Mouse (Mus musculus): ENCODE measurements around the gene Emp1. TPM values are rescaled to one million over a fixed set of nuclear protein-coding genes. Genes with fewer than 3 reads are reported as not detected.

Emp1 gene
- polyA plus RNA-seq, 1 experiment from 2014 or later, result 1.5 TPM

- no peak for ATAC-seq (replicated peaks; ENCODE audit: low FRiP score)
- 81% methylated on average over 7 of the region's 7 CpGs for WGBS
- no peak overlapping the region for H3K9ac ChIP-seq (ENCODE audit: low read depth, low read length)
Measured at GRCm38 (mm10) chr6:135326847-135327246, 35.5 kb upstream of the Emp1 start.

GRCm38 (mm10) chr6:135331916-135332315, 30.4 kb upstream of the Emp1 start:
- H3K4me1 ChIP-seq (replicated peaks; ENCODE audit: control insufficient read depth, insufficient read depth, low read length), result no peaks in the 10 kb centered on the region
- ATAC-seq (replicated peaks; ENCODE audit: low FRiP score), result no peak
- no peaks in the 10 kb centered on the region for H3K36me3 ChIP-seq (ENCODE audit: control insufficient read depth, insufficient read depth, low read length)
- WGBS, result 71% methylated on average over 4 of the region's 4 CpGs
- H3K4me2 ChIP-seq, result no peak overlapping the region
- no peak overlapping the region for H3K9ac ChIP-seq (ENCODE audit: low read depth, low read length)
- no peak for DNase-seq (ENCODE audit: low spot score)
- no peak overlapping the region for H3K4me3 ChIP-seq (ENCODE audit: low read depth, low read length)
- no peaks in the 10 kb centered on the region for H3K27me3 ChIP-seq (replicated peaks; ENCODE audit: control insufficient read depth, insufficient read depth, low read length)
- H3K9me3 ChIP-seq (ENCODE audit: control insufficient read depth, low read length), result no peaks in the 10 kb centered on the region
- H3K27ac ChIP-seq (ENCODE audit: low read depth, low read length), result no peak overlapping the region

More at GRCm38 (mm10) chr6:135326847-135327246, 35.5 kb upstream of the Emp1 start:
- H3K4me3 ChIP-seq (ENCODE audit: low read depth, low read length), result no peak overlapping the region
- DNase-seq (ENCODE audit: low spot score), result no peak
- H3K4me2 ChIP-seq, result no peak overlapping the region
- no peaks in the 10 kb centered on the region for H3K9me3 ChIP-seq (ENCODE audit: control insufficient read depth, low read length)
- H3K4me1 ChIP-seq (replicated peaks; ENCODE audit: control insufficient read depth, insufficient read depth, low read length), result peaks cover 10% of the 10 kb centered on the region
- no peak overlapping the region for H3K27ac ChIP-seq (ENCODE audit: low read depth, low read length)
- H3K27me3 ChIP-seq (replicated peaks; ENCODE audit: control insufficient read depth, insufficient read depth, low read length), result peaks cover 5% of the 10 kb centered on the region; the same call in 1 of the 2 replicates
- no peaks in the 10 kb centered on the region for H3K36me3 ChIP-seq (ENCODE audit: control insufficient read depth, insufficient read depth, low read length)

- H3K27me3 ChIP-seq (replicated peaks; ENCODE audit: control insufficient read depth, insufficient read depth, low read length), result no peaks in the 10 kb centered on the region
- no peaks in the 10 kb centered on the region for H3K4me1 ChIP-seq (replicated peaks; ENCODE audit: control insufficient read depth, insufficient read depth, low read length)
- no peak overlapping the region for H3K4me2 ChIP-seq
- H3K9ac ChIP-seq (ENCODE audit: low read depth, low read length), result no peak overlapping the region
- WGBS, result 29% methylated on average over 10 of the region's 10 CpGs
- peak; percentile 29; the same call in 1 of the 2 replicates for ATAC-seq (replicated peaks; ENCODE audit: low FRiP score)
- H3K4me3 ChIP-seq (ENCODE audit: low read depth, low read length), result no peak overlapping the region
- H3K36me3 ChIP-seq (ENCODE audit: control insufficient read depth, insufficient read depth, low read length), result no peaks in the 10 kb centered on the region
- DNase-seq (ENCODE audit: low spot score), result no peak
- no peaks in the 10 kb centered on the region for H3K9me3 ChIP-seq (ENCODE audit: control insufficient read depth, low read length)
- H3K27ac ChIP-seq (ENCODE audit: low read depth, low read length), result no peak overlapping the region
Measured at GRCm38 (mm10) chr6:135332737-135333281, 29.5 kb upstream of the Emp1 start.

- no peak for DNase-seq (ENCODE audit: low spot score)
- Histone ChIP-seq H3K4me3 (ENCODE audit: low read depth, low read length) (no peak overlapping the region), H3K27ac (ENCODE audit: low read depth, low read length) (no peak overlapping the region), H3K4me1 (replicated peaks; ENCODE audit: control insufficient read depth, insufficient read depth, low read length) (no peaks in the 10 kb centered on the region), H3K36me3 (ENCODE audit: control insufficient read depth, insufficient read depth, low read length) (no peaks in the 10 kb centered on the region), H3K9ac (ENCODE audit: low read depth, low read length) (no peak overlapping the region), H3K4me2 (no peak overlapping the region), H3K9me3 (ENCODE audit: control insufficient read depth, low read length) (no peaks in the 10 kb centered on the region), H3K27me3 (replicated peaks; ENCODE audit: control insufficient read depth, insufficient read depth, low read length) (no peaks in the 10 kb centered on the region)
- WGBS, result 77% methylated on average over 5 of the region's 5 CpGs
- no peak for ATAC-seq (replicated peaks; ENCODE audit: low FRiP score)
Measured at GRCm38 (mm10) chr6:135333994-135334651, 28.2 kb upstream of the Emp1 start.

- H3K4me1 ChIP-seq (replicated peaks; ENCODE audit: control insufficient read depth, insufficient read depth, low read length), result no peaks in the 10 kb centered on the region
- H3K9ac ChIP-seq (ENCODE audit: low read depth, low read length), result no peak overlapping the region
- 76% methylated on average over 8 of the region's 8 CpGs for WGBS
- H3K4me3 ChIP-seq (ENCODE audit: low read depth, low read length), result no peak overlapping the region
- H3K4me2 ChIP-seq, result no peak overlapping the region
- H3K27me3 ChIP-seq (replicated peaks; ENCODE audit: control insufficient read depth, insufficient read depth, low read length), result no peaks in the 10 kb centered on the region
- DNase-seq (ENCODE audit: low spot score) (no peak), ATAC-seq (replicated peaks; ENCODE audit: low FRiP score) (no peak)
- H3K9me3 ChIP-seq (ENCODE audit: control insufficient read depth, low read length), result no peaks in the 10 kb centered on the region
- H3K27ac ChIP-seq (ENCODE audit: low read depth, low read length), result no peak overlapping the region
- H3K36me3 ChIP-seq (ENCODE audit: control insufficient read depth, insufficient read depth, low read length), result no peaks in the 10 kb centered on the region
Measured at GRCm38 (mm10) chr6:135336376-135336775, 26.0 kb upstream of the Emp1 start.

GRCm38 (mm10) chr6:135340355-135341075, 21.8 kb upstream of the Emp1 start:
- Histone ChIP-seq H3K9ac (ENCODE audit: low read depth, low read length) (no peak overlapping the region), H3K27ac (ENCODE audit: low read depth, low read length) (0 out of 2 replicates have a peak overlapping the region, but pooled peaks have one; percentile 23), H3K27me3 (replicated peaks; ENCODE audit: control insufficient read depth, insufficient read depth, low read length) (no peaks in the 10 kb centered on the region), H3K4me2 (no peak overlapping the region), H3K9me3 (ENCODE audit: control insufficient read depth, low read length) (no peaks in the 10 kb centered on the region), H3K4me3 (ENCODE audit: low read depth, low read length) (no peak overlapping the region), H3K36me3 (ENCODE audit: control insufficient read depth, insufficient read depth, low read length) (no peaks in the 10 kb centered on the region), H3K4me1 (replicated peaks; ENCODE audit: control insufficient read depth, insufficient read depth, low read length) (no peaks in the 10 kb centered on the region)
- WGBS, result 64% methylated on average over 9 of the region's 9 CpGs
- DNase-seq (ENCODE audit: low spot score) (no peak), ATAC-seq (replicated peaks; ENCODE audit: low FRiP score) (no peak)

GRCm38 (mm10) chr6:135341076-135341378, 21.3 kb upstream of the Emp1 start:
- no peak for ATAC-seq (replicated peaks; ENCODE audit: low FRiP score)
- no peaks in the 10 kb centered on the region for H3K4me1 ChIP-seq (replicated peaks; ENCODE audit: control insufficient read depth, insufficient read depth, low read length)
- H3K36me3 ChIP-seq (ENCODE audit: control insufficient read depth, insufficient read depth, low read length), result no peaks in the 10 kb centered on the region
- no peaks in the 10 kb centered on the region for H3K27me3 ChIP-seq (replicated peaks; ENCODE audit: control insufficient read depth, insufficient read depth, low read length)
- no peaks in the 10 kb centered on the region for H3K9me3 ChIP-seq (ENCODE audit: control insufficient read depth, low read length)
- H3K9ac ChIP-seq (ENCODE audit: low read depth, low read length), result no peak overlapping the region
- no peak overlapping the region for H3K4me3 ChIP-seq (ENCODE audit: low read depth, low read length)
- H3K27ac ChIP-seq (ENCODE audit: low read depth, low read length), result no peak overlapping the region
- H3K4me2 ChIP-seq, result no peak overlapping the region
- no peak for DNase-seq (ENCODE audit: low spot score)
- 21% methylated on average over 4 of the region's 4 CpGs for WGBS

GRCm38 (mm10) chr6:135351638-135352302, 10.6 kb upstream of the Emp1 start:
- H3K9ac ChIP-seq (ENCODE audit: low read depth, low read length), result no peak overlapping the region
- H3K4me3 ChIP-seq (ENCODE audit: low read depth, low read length), result no peak overlapping the region
- H3K4me1 ChIP-seq (replicated peaks; ENCODE audit: control insufficient read depth, insufficient read depth, low read length), result no peaks in the 10 kb centered on the region
- H3K27ac ChIP-seq (ENCODE audit: low read depth, low read length), result no peak overlapping the region
- H3K4me2 ChIP-seq, result no peak overlapping the region
- no peaks in the 10 kb centered on the region for H3K27me3 ChIP-seq (replicated peaks; ENCODE audit: control insufficient read depth, insufficient read depth, low read length)
- DNase-seq (ENCODE audit: low spot score) (no peak), ATAC-seq (replicated peaks; ENCODE audit: low FRiP score) (no peak)
- H3K36me3 ChIP-seq (ENCODE audit: control insufficient read depth, insufficient read depth, low read length), result no peaks in the 10 kb centered on the region
- WGBS, result 68% methylated on average over 8 of the region's 8 CpGs
- no peaks in the 10 kb centered on the region for H3K9me3 ChIP-seq (ENCODE audit: control insufficient read depth, low read length)
